Mouse (Mus musculus) neutrophil, adult 5-6 weeks (primary cell): ENCODE measurements around the gene Cox10. TPM values are rescaled to one million over a fixed set of nuclear protein-coding genes. Genes with fewer than 3 reads are reported as not detected.

Experiments used
- ATAC-seq: fragments of 151-379, 151-347 bp; 2 replicates; pipeline ENCODE4 v1.8.0; 2017; ENCODE audit warnings: mild to moderate bottlenecking, moderate TSS enrichment; ENCODE audit not compliant: insufficient number of reproducible peaks, poor library complexity, low FRiP score, severe bottlenecking; ENCODE audit errors: extremely low read depth
- total RNA-seq: library from RNA; stranded (forward); fragments of 200-1000 nt; gene quantifications from 2 replicates; pipeline ENCODE4 v1.2.3, GENCODE M21; 2017

Cox10 gene
- total RNA-seq, 1 experiment from 2014 or later, result 12.8 TPM

GRCm38 (mm10) chr11:64010724-64011496, 68.4 kb downstream of the Cox10 start:
- no peak for ATAC-seq

GRCm38 (mm10) chr11:64004152-64004551, 75.1 kb downstream of the Cox10 start:
- no peak for ATAC-seq

- no peak for ATAC-seq
Measured at GRCm38 (mm10) chr11:64003484-64003883, 75.8 kb downstream of the Cox10 start.

- no peak for ATAC-seq
Measured at GRCm38 (mm10) chr11:64002629-64003028, 76.6 kb downstream of the Cox10 start.

- no peak for ATAC-seq
Measured at GRCm38 (mm10) chr11:64001111-64001510, 78.2 kb downstream of the Cox10 start.

- ATAC-seq, result no peak
Measured at GRCm38 (mm10) chr11:64000200-64000794, 79.0 kb downstream of the Cox10 start.

GRCm38 (mm10) chr11:63999431-63999830, 79.8 kb downstream of the Cox10 start:
- no peak for ATAC-seq

GRCm38 (mm10) chr11:63991958-63992357, 87.3 kb downstream of the Cox10 start:
- 0 out of 2 replicates have a peak, but pooled peaks have one; percentile 26 for ATAC-seq

- no peak for ATAC-seq
Measured at GRCm38 (mm10) chr11:63990759-63991158, 88.5 kb downstream of the Cox10 start.

GRCm38 (mm10) chr11:63990311-63990710, 89.0 kb downstream of the Cox10 start:
- no peak for ATAC-seq

- no peak for ATAC-seq
Measured at GRCm38 (mm10) chr11:63988991-63989860, 90.0 kb downstream of the Cox10 start.

- ATAC-seq, result no peak
Measured at GRCm38 (mm10) chr11:63988031-63988665, 91.1 kb downstream of the Cox10 start.

- ATAC-seq, result no peak
Measured at GRCm38 (mm10) chr11:63986710-63987109, 92.6 kb downstream of the Cox10 start.

GRCm38 (mm10) chr11:63985481-63985880, 93.8 kb downstream of the Cox10 start:
- no peak for ATAC-seq

- peak; percentile 34 for ATAC-seq
Measured at GRCm38 (mm10) chr11:63984622-63985168, 94.6 kb downstream of the Cox10 start.

GRCm38 (mm10) chr11:63977741-63978140, 101.5 kb downstream of the Cox10 start:
- ATAC-seq, result no peak

GRCm38 (mm10) chr11:63976775-63977174, 102.5 kb downstream of the Cox10 start:
- no peak for ATAC-seq

- no peak for ATAC-seq
Measured at GRCm38 (mm10) chr11:63975260-63975899, 103.9 kb downstream of the Cox10 start.
